Mouse (Mus musculus) forebrain, embryonic 12.5 days (tissue): ENCODE data around the gene Dnah17. TPM values are rescaled to one million over a fixed set of nuclear protein-coding genes. Genes with fewer than 3 reads are reported as not detected.

Experiments used
- microRNA-seq: library from miRNA; unstranded; fragments of <30 nt; microRNA quantifications from one replicate; pipeline ENCODE4, GENCODE M21; 2017
- polyA plus RNA-seq: library from polyadenylated mRNA; unstranded; fragments of >200 nt; fragmentation: Nextera tagmentation; extraction: Ambion mirVana; gene quantifications from 2 replicates; pipeline ENCODE4 v1.2.1, GENCODE M21; 2016

Gene Dnah17
- polyA plus RNA-seq, 1 experiment from 2014 or later, result 0.34 TPM

Small RNAs within 50 kb of the gene (microRNA-seq; reads per million reads assigned to microRNA genes)
- gene Mir6933, result not detected

Other genes with a start within 250 kb of the Dnah17 start
- 13.5 and 14.7 TPM in 2 replicates for gene Socs3, start 160.6 kb downstream of the Dnah17 start, polyA plus RNA-seq
- 45.3 and 45.9 TPM in 2 replicates for gene Pgs1, start 144.3 kb downstream of the Dnah17 start, polyA plus RNA-seq
- gene Cyth1, start 118.0 kb upstream of the Dnah17 start, polyA plus RNA-seq, result 24.0 and 24.9 TPM in 2 replicates
- gene Usp36, start 159.6 kb upstream of the Dnah17 start, polyA plus RNA-seq, result 17.1 and 19.6 TPM in 2 replicates
- gene Cep295nl, start 211.9 kb upstream of the Dnah17 start, polyA plus RNA-seq, result 0.32 and 0.41 TPM in 2 replicates
- gene Timp2, start 225.1 kb upstream of the Dnah17 start, polyA plus RNA-seq, result 47.0 and 48.0 TPM in 2 replicates